Mouse (Mus musculus) bone marrow macrophage, adult 2 months (primary cell): ENCODE data around the gene Phldb1.

Source experiments
- CTCF ChIP-seq: IDR thresholded peaks from 2 replicates; pipeline ENCODE4 v1.5.1; 2012; ENCODE audit warnings: low read depth, mild to moderate bottlenecking, low read length, moderate library complexity
- POLR2A ChIP-seq: IDR thresholded peaks from 2 replicates; pipeline ENCODE4 v1.6.1; 2012; ENCODE audit warnings: mild to moderate bottlenecking, low read depth, low read length, borderline replicate concordance

- no peak for TF ChIP-seq CTCF
- no peak for TF ChIP-seq POLR2A
Measured at GRCm38 (mm10) chr9:44686638-44687037, 48.4 kb downstream of the Phldb1 start.
